In genomic region chr19:29112662-29113061, GRCm38 (mm10) we compare ENCODE assay signal across 9 mouse cellular contexts. TPM values are rescaled to one million over a fixed set of nuclear protein-coding genes. Genes with fewer than 3 reads are reported as not detected.
DNase-seq lines count a peak whose midpoint lies in the region; ATAC-seq lines count a peak whose summit lies in the region.
"Had no signal": no experiment of that assay in that cellular context is flagged by ENCODE, and none has a peak within 500 bp of the region (broad histone marks: within the 10 kb centered on the region; RNA-seq: fewer than 3 reads in every experiment).

No protein-coding gene starts in this region.

- no peak for ATAC-seq in forebrain, embryonic 16.5 days

- no peaks in the 10 kb centered on the region for H3K27me3 ChIP-seq in forebrain, embryonic 16.5 days (replicated peaks; ENCODE audit: control insufficient read depth, insufficient read depth, low read length)
- H3K27me3 ChIP-seq: liver, embryonic 13.5 days had no signal

- H3K4me3 ChIP-seq in forebrain, embryonic 16.5 days (replicated peaks; ENCODE audit: low read length): no peak overlapping the region
- H3K4me3 ChIP-seq: liver, embryonic 13.5 days had no signal

- no peaks in the 10 kb centered on the region for H3K4me1 ChIP-seq in forebrain, embryonic 16.5 days (replicated peaks; ENCODE audit: control insufficient read depth, insufficient read depth, low read length)

- no peaks in the 10 kb centered on the region for H3K9me3 ChIP-seq in forebrain, embryonic 16.5 days (ENCODE audit: control insufficient read depth, low read length)
- H3K9me3 ChIP-seq: liver, embryonic 13.5 days had no signal

- whole genome bisulfite sequencing in forebrain, embryonic 16.5 days: 92% methylated on average over 8 of the region's 8 CpGs

- H3K27ac ChIP-seq in forebrain, embryonic 16.5 days (ENCODE audit: low read length): no peak overlapping the region
- H3K27ac ChIP-seq: liver, embryonic 13.5 days had no signal

- no peaks in the 10 kb centered on the region for H3K36me3 ChIP-seq in forebrain, embryonic 16.5 days (ENCODE audit: control insufficient read depth, insufficient read depth)

- intact Hi-C loops in gastrocnemius, postnatal 36 days (cut with DNase I): no loop called here

- DNase-seq in adrenal gland, adult (ENCODE audit: inconsistent age in 2 of 2, low spot score in 1 of 2): peak; percentile 45 to 87
- DNase-seq in adrenal gland, postnatal 4 days (ENCODE audit: low spot score in 2 of 2): no peak
- DNase-seq in NIH3T3 (ENCODE audit: low read depth): peak; percentile 17
- DNase-seq in gastrocnemius, postnatal 36 days: peak; percentile 66 to 67
- DNase-seq in kidney, postnatal 36 days: peak; percentile 79 to 87
- DNase-seq in layer of hippocampus, postnatal 14 days (ENCODE audit: low spot score in 2 of 2): no peak
- no peak for DNase-seq in embryo, embryonic 9.5 days (ENCODE audit: extremely low spot score)
- DNase-seq: liver, embryonic 13.5 days had no signal

- H3K4me2 ChIP-seq in forebrain, embryonic 16.5 days (ENCODE audit: low read length): no peak overlapping the region
- H3K4me2 ChIP-seq: liver, embryonic 13.5 days had no signal

- no peak overlapping the region for H3K9ac ChIP-seq in forebrain, embryonic 16.5 days (replicated peaks; ENCODE audit: low read depth, low read length)
- H3K9ac ChIP-seq: liver, embryonic 13.5 days had no signal

RNA-seq across cellular contexts. Expression of gene Rcl1, which starts 11.5 kb away (rescaled TPM):
- 10 to 100 TPM; 26.9 to 30.0 TPM for total RNA-seq in adrenal gland, postnatal 4 days (2021)
- 10 to 100 TPM in 1 of 2 experiments, 1 to 10 TPM in 1; 4.8 to 11.0 TPM for total RNA-seq in gastrocnemius, postnatal 36 days (2021)
- 10 to 100 TPM; 15.1 to 15.2 TPM for total RNA-seq in layer of hippocampus, postnatal 14 days (2021)
- 35.3 and 40.4 TPM in 2 replicates for polyA plus RNA-seq in forebrain, embryonic 16.5 days (2015; fragmentation: Nextera tagmentation; extraction: Ambion mirVana)

Comparison
In these comparisons a context has a peak if more than half of its experiments do, and no peak if none do; other contexts are left out.
1. DNase-seq: peak in adrenal gland, adult (2 of 2), NIH3T3 (single experiment), gastrocnemius, postnatal 36 days (2 of 2) and kidney, postnatal 36 days (2 of 2); none in adrenal gland, postnatal 4 days (0 of 2), layer of hippocampus, postnatal 14 days (0 of 2) and embryo, embryonic 9.5 days (single experiment).